Mouse (Mus musculus) liver, embryonic 14.5 days (tissue): Measurements from ENCODE around the gene Wnt5a. TPM values are rescaled to one million over a fixed set of nuclear protein-coding genes. Genes with fewer than 3 reads are reported as not detected.

ENCODE experiments used
- ATAC-seq: fragments of 200-750 bp; cut with Nextera tagmentation; 2 replicates; pipeline ENCODE4 v1.8.0; 2017; ENCODE audit warnings: moderate number of reproducible peaks, mild to moderate bottlenecking, moderate library complexity; ENCODE audit not compliant: insufficient read depth
- DNase-seq, 3 experiments: peaks; one replicate each; pipeline ENCODE4 v3.0.0-alpha.2; 2012 to 2013; ENCODE audit warnings: low read depth in 3 of 3, low spot score in 3 of 3
- H3K27ac ChIP-seq: fragments of 300-500 bp; sonication (generic); 2 replicates; pipeline ENCODE4 v1.5.1; 2014; ENCODE audit warnings: moderate library complexity, mild to moderate bottlenecking, control low read depth, inconsistent platforms
- H3K27me3 ChIP-seq: fragments of 300-500 bp; sonication (generic); 2 replicates; pipeline ENCODE4 v1.6.1; 2014; ENCODE audit warnings: mild to moderate bottlenecking, low read length, moderate library complexity; ENCODE audit not compliant: control insufficient read depth, insufficient read depth
- H3K36me3 ChIP-seq: fragments of 300-500 bp; sonication (generic); replicated peaks from 2 replicates; pipeline ENCODE4 v1.6.1; 2014; ENCODE audit warnings: low read depth; ENCODE audit not compliant: control insufficient read depth, insufficient read depth
- H3K4me1 ChIP-seq, 2 experiments: fragments of 200-500 bp in 1 of 2; fragments of 300-500 bp in 1 of 2; sonication (generic) in 1 of 2; replicated peaks; 2 replicates each; pipeline ENCODE4 v1.6.1; 2012 to 2014; ENCODE audit warnings: antibody characterized with exemption in 1 of 2, inconsistent platforms in 1 of 2, low read length in 1 of 2; ENCODE audit not compliant: control insufficient read depth in 2 of 2, insufficient read depth in 2 of 2
- H3K4me2 ChIP-seq: fragments of 300-500 bp; sonication (generic); 2 replicates; pipeline ENCODE4 v1.6.1; 2014; ENCODE audit warnings: low read depth, mild to moderate bottlenecking, control low read depth, moderate library complexity
- H3K4me3 ChIP-seq, 2 experiments: fragments of 200-500 bp in 1 of 2; fragments of 300-500 bp in 1 of 2; sonication (generic) in 1 of 2; 2 replicates each; pipeline ENCODE4 v1.5.1; 2012 to 2014; ENCODE audit warnings: low read depth in 2 of 2, low read length in 2 of 2, mild to moderate bottlenecking in 2 of 2, control low read depth in 1 of 2, inconsistent platforms in 1 of 2, moderate library complexity in 1 of 2; ENCODE audit not compliant: insufficient read depth in 1 of 2
- H3K9ac ChIP-seq: fragments of 300-500 bp; sonication (generic); replicated peaks from 2 replicates; pipeline ENCODE4 v1.6.1; 2014; ENCODE audit warnings: mild to moderate bottlenecking, control low read depth, moderate library complexity
- H3K9me3 ChIP-seq: fragments of 300-500 bp; sonication (generic); 2 replicates; pipeline ENCODE4 v1.6.1; 2016; ENCODE audit warnings: low read length, mixed read lengths; ENCODE audit not compliant: control insufficient read depth
- CTCF ChIP-seq: IDR thresholded peaks from 2 replicates; pipeline ENCODE4 v1.5.1; 2016; ENCODE audit warnings: antibody characterized with exemption, low read depth, control low read depth
- EP300 ChIP-seq: IDR thresholded peaks from 2 replicates; pipeline ENCODE4 v1.6.1; 2016; ENCODE audit warnings: antibody characterized with exemption, low read depth
- WGBS: fragments of 180-500 bp; shearing (Covaris S2); extraction: QIAGEN DNeasy Blood & Tissue Kit; methylation state at CpG from one replicate; pipeline ENCODE4 v1.1.7; 2014; ENCODE audit not compliant: insufficient replicate concordance; 5-methylcytosine and 5-hydroxymethylcytosine counted together
- polyA plus RNA-seq, 2 experiments: library from polyadenylated mRNA; depleted of rRNA in 1 of 2; stranded (reverse) in 1 of 2; unstranded in 1 of 2; fragments of >200 nt; fragmentation: Nextera tagmentation in 1 of 2; extraction: Ambion mirVana in 1 of 2; gene quantifications; 2 replicates each; pipeline versions ENCODE4 v1.2.1 to v1.2.3; 2012 to 2014

The Wnt5a gene
- polyA plus RNA-seq, 2 experiments, result 0.10 to 0.25 TPM

DNA sequence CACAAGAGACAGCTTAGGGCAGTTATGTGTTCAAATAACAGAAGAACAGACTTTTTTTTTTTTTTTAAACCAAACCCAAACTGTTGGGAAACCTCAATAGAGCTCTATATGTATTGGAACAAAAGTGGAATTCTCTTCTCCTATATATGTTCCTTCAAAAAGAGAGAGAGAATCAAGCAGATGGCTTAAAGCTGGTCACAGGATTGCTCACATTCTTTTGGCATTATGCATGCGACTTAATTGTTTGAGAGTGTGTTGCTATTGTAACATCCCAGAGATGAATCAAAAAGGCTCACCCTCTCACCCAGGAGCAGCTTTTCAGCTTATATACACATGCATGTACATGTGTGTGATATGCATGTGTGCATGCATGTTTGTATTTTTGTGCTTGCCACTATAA, 21.0 kb downstream of the Wnt5a start:
- Histone ChIP-seq H3K9me3 (no peaks in the 10 kb centered on the region), H3K27me3 (no peaks in the 10 kb centered on the region), H3K9ac (no peak overlapping the region), H3K4me3 (no peak overlapping the region), H3K4me2 (no peak overlapping the region), H3K27ac (no peak overlapping the region), H3K36me3 (no peaks in the 10 kb centered on the region), H3K4me1 (no peaks in the 10 kb centered on the region)
- DNase-seq (no peak), ATAC-seq (no peak)
- TF ChIP-seq EP300, result no peak
- no peak for TF ChIP-seq CTCF
- 56% methylated on average over 1 of the region's 1 CpGs for WGBS

- no peak overlapping the region for H3K4me3 ChIP-seq
- DNase-seq (no peak), ATAC-seq (no peak)
- H3K36me3 ChIP-seq, result no peaks in the 10 kb centered on the region
- no peak overlapping the region for H3K9ac ChIP-seq
- no peak overlapping the region for H3K27ac ChIP-seq
- no peaks in the 10 kb centered on the region for H3K4me1 ChIP-seq
- no peaks in the 10 kb centered on the region for H3K27me3 ChIP-seq
- 45% methylated on average over 2 of the region's 2 CpGs for WGBS
- TF ChIP-seq EP300 (no peak), CTCF (no peak)
- no peaks in the 10 kb centered on the region for H3K9me3 ChIP-seq
- no peak overlapping the region for H3K4me2 ChIP-seq
Observed at GRCm38 (mm10) chr14:28528151-28528685, 23.7 kb downstream of the Wnt5a start.

DNA sequence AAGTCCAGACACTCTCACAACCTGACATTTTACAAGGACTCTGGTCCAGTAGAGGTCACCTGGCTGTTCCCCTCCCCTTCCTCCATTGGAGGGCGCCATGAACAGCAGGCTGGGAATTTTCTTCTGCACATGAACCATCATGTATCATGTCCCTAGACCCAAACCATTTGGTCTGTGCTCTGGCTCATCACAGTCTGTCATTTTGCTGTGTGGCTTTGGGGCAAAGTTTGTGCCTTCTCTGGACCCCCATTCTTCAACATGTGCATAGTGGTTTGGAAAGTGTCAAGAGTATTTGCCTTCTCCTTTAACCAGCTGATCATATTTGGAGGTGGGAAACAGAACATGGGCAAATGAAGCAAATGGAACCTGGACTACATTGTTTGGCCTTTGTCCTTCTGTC, 27.0 kb downstream of the Wnt5a start:
- no peak for TF ChIP-seq EP300
- TF ChIP-seq CTCF, result no peak
- Histone ChIP-seq H3K4me1 (no peaks in the 10 kb centered on the region), H3K9ac (no peak overlapping the region), H3K9me3 (no peaks in the 10 kb centered on the region), H3K4me2 (no peak overlapping the region), H3K27ac (no peak overlapping the region), H3K27me3 (no peaks in the 10 kb centered on the region), H3K4me3 (no peak overlapping the region), H3K36me3 (no peaks in the 10 kb centered on the region)
- no peak for ATAC-seq
- DNase-seq, result no peak
- 6% methylated on average over 1 of the region's 1 CpGs for WGBS

DNA sequence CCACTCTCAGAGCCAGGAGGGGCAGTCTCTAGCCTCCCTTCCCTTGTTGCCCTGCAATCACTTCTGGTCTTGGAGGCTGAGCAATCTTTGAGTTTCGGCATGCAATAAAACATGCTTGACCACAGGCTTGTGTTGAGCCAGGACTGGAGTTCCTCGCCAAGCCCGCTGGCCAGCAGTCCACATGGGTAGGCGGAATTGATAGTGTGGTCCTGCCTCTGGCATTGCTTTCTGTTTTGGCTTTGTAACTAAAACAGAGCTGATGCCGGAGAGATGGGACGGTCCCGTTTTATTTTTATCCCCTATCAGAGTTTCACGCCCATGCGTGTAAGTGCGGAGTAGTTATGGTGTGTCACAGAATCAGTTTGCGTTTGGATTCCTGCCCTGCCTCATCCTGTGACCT, 28.4 kb downstream of the Wnt5a start:
- ATAC-seq, result no peak
- no peak for TF ChIP-seq EP300
- TF ChIP-seq CTCF, result no peak

GRCm38 (mm10) chr14:28533876-28534275, 29.3 kb downstream of the Wnt5a start:
- DNase-seq, result no peak
- TF ChIP-seq EP300, result no peak
- no peak for TF ChIP-seq CTCF
- no peaks in the 10 kb centered on the region for H3K9me3 ChIP-seq

More for the DNA sequence above, 28.4 kb downstream of the Wnt5a start:
- Histone ChIP-seq H3K4me3 (no peak overlapping the region), H3K4me2 (no peak overlapping the region), H3K27me3 (no peaks in the 10 kb centered on the region), H3K9ac (no peak overlapping the region), H3K9me3 (no peaks in the 10 kb centered on the region), H3K27ac (no peak overlapping the region), H3K4me1 (no peaks in the 10 kb centered on the region), H3K36me3 (no peaks in the 10 kb centered on the region)
- 76% methylated on average over 11 of the region's 11 CpGs for WGBS
- no peak for DNase-seq

More at GRCm38 (mm10) chr14:28533876-28534275, 29.3 kb downstream of the Wnt5a start:
- Histone ChIP-seq H3K36me3 (no peaks in the 10 kb centered on the region), H3K4me1 (no peaks in the 10 kb centered on the region), H3K4me3 (no peak overlapping the region), H3K27me3 (no peaks in the 10 kb centered on the region), H3K27ac (no peak overlapping the region), H3K9ac (no peak overlapping the region), H3K4me2 (no peak overlapping the region)
- 63% methylated on average over 2 of the region's 2 CpGs for WGBS
- no peak for ATAC-seq
